Mouse (Mus musculus) G1E (cell line): Measurements from ENCODE around the gene Pir.

Experiments
- CTCF ChIP-seq: IDR thresholded peaks from 2 replicates; pipeline ENCODE4 v1.5.1; 2012; ENCODE audit warnings: low read depth, low read length, inconsistent platforms, mixed read lengths
- GATA1 ChIP-seq: IDR thresholded peaks from 2 replicates; pipeline ENCODE4 v1.6.1; 2012; ENCODE audit warnings: borderline replicate concordance, low read length, inconsistent platforms, mixed read lengths
- GATA2 ChIP-seq: IDR thresholded peaks from 2 replicates; pipeline ENCODE4 v1.6.1; 2012; ENCODE audit warnings: low read depth, low read length, inconsistent platforms, borderline replicate concordance
- POLR2AphosphoS5 ChIP-seq: IDR thresholded peaks from 2 replicates; pipeline ENCODE4 v1.6.1; 2012; ENCODE audit warnings: low read depth, low read length, inconsistent platforms; ENCODE audit not compliant: insufficient replicate concordance
- TAL1 ChIP-seq: conservative IDR thresholded peaks from 2 replicates; pipeline ENCODE4 v1.6.1; 2012; ENCODE audit warnings: low read depth, low read length, inconsistent platforms, mixed read lengths

DNA sequence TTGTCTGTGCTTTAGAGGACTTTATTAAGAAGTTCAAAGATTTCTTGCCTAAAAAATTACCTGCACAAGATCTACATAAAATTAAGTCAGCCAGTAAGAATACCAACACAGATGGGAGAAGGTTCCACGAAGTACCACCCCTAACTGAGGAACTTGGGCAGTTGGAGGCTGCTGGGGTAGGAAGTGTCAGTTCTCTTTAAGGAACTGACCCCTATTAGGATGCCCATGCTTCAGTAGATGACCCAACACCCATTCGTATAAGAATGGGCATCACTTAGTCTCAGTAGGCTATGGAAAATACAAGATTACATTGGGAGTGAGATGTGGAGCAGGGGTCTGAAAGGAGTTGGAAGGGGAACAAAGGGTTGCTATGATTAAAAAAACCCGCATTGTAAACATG, 1.4 kb downstream of the Pir start:
- TF ChIP-seq GATA1, result no peak
- TF ChIP-seq CTCF, result no peak
- no peak for TF ChIP-seq POLR2AphosphoS5
- no peak for TF ChIP-seq TAL1
- no peak for TF ChIP-seq GATA2
